Comparison of ENCODE assay signal across 8 mouse cellular contexts in genomic region chr3:78901016-78901837, GRCm38 (mm10).
A peak's percentile ranks its signal among the peaks of the same experiment; 100 is the strongest.
DNase-seq lines count a peak whose midpoint lies in the region; ATAC-seq lines count a peak whose summit lies in the region.
"Had no signal": no experiment of that assay in that cellular context is flagged by ENCODE, and none has a peak within 500 bp of the region (broad histone marks: within the 10 kb centered on the region; RNA-seq: fewer than 3 reads in every experiment).

No protein-coding gene starts in this region.

- no peak overlapping the region for H3K4me2 ChIP-seq in neural tube, embryonic 11.5 days (ENCODE audit: low read depth)
- H3K4me2 ChIP-seq in forebrain, embryonic 16.5 days (ENCODE audit: low read length): 0 out of 2 replicates have a peak overlapping the region, but pooled peaks have one; percentile 12
- H3K4me2 ChIP-seq in intestine, embryonic 14.5 days (ENCODE audit: low read length): peak overlapping the region; percentile 32

- H3K27ac ChIP-seq in neural tube, embryonic 11.5 days (ENCODE audit: low read depth, low read length): no peak overlapping the region
- no peak overlapping the region for H3K27ac ChIP-seq in forebrain, embryonic 16.5 days (ENCODE audit: low read length)
- no peak overlapping the region for H3K27ac ChIP-seq in intestine, embryonic 14.5 days (ENCODE audit: low read depth)

- WGBS in neural tube, embryonic 11.5 days: 36% methylated on average over 11 of the region's 11 CpGs
- WGBS in forebrain, embryonic 16.5 days: 21% methylated on average over 11 of the region's 11 CpGs
- whole genome bisulfite sequencing in intestine, embryonic 14.5 days: 25% methylated on average over 11 of the region's 11 CpGs

- H3K4me1 ChIP-seq in neural tube, embryonic 11.5 days (ENCODE audit: control insufficient read depth, insufficient read depth, low read length): peaks cover 3% of the 10 kb centered on the region; the same call in 1 of the 2 replicates
- peaks cover 11% of the 10 kb centered on the region for H3K4me1 ChIP-seq in forebrain, embryonic 16.5 days (replicated peaks; ENCODE audit: control insufficient read depth, insufficient read depth, low read length)
- H3K4me1 ChIP-seq in intestine, embryonic 14.5 days (replicated peaks; ENCODE audit: control insufficient read depth, insufficient read depth, low read length): peaks cover 6% of the 10 kb centered on the region; the same call in 1 of the 2 replicates

- no peaks in the 10 kb centered on the region for H3K9me3 ChIP-seq in neural tube, embryonic 11.5 days (ENCODE audit: control insufficient read depth, low read length)
- H3K9me3 ChIP-seq in forebrain, embryonic 16.5 days (ENCODE audit: control insufficient read depth, low read length): no peaks in the 10 kb centered on the region
- no peaks in the 10 kb centered on the region for H3K9me3 ChIP-seq in intestine, embryonic 14.5 days (ENCODE audit: control insufficient read depth, low read length)

- H3K4me3 ChIP-seq in neural tube, embryonic 11.5 days (ENCODE audit: low read depth, low read length): no peak overlapping the region
- H3K4me3 ChIP-seq in forebrain, embryonic 16.5 days (replicated peaks; ENCODE audit: low read length): no peak overlapping the region
- no peak overlapping the region for H3K4me3 ChIP-seq in intestine, embryonic 14.5 days (ENCODE audit: low read depth, low read length)

- no peak for DNase-seq in neural tube, embryonic 11.5 days (ENCODE audit: low spot score)
- DNase-seq in neural tube, embryonic 10.5 days (ENCODE audit: extremely low spot score, low spot score): no peak
- no peak for DNase-seq in intestine, embryonic 14.5 days (ENCODE audit: low spot score)
- no peak for DNase-seq in urinary bladder, postnatal 25 days (ENCODE audit: low spot score)

- H3K36me3 ChIP-seq in neural tube, embryonic 11.5 days (ENCODE audit: control insufficient read depth, insufficient read depth, low read length): no peaks in the 10 kb centered on the region
- no peaks in the 10 kb centered on the region for H3K36me3 ChIP-seq in forebrain, embryonic 16.5 days (ENCODE audit: control insufficient read depth, insufficient read depth)
- H3K36me3 ChIP-seq in intestine, embryonic 14.5 days (ENCODE audit: control insufficient read depth, insufficient read depth, low read length): no peaks in the 10 kb centered on the region

- no peaks in the 10 kb centered on the region for H3K27me3 ChIP-seq in neural tube, embryonic 11.5 days (ENCODE audit: control insufficient read depth, insufficient read depth, low read length)
- no peaks in the 10 kb centered on the region for H3K27me3 ChIP-seq in forebrain, embryonic 16.5 days (replicated peaks; ENCODE audit: control insufficient read depth, insufficient read depth, low read length)
- H3K27me3 ChIP-seq in intestine, embryonic 14.5 days (replicated peaks; ENCODE audit: control insufficient read depth, insufficient read depth, low read length): no peaks in the 10 kb centered on the region

- ATAC-seq in neural tube, embryonic 11.5 days (ENCODE audit: insufficient read depth, low FRiP score, low TSS enrichment): peak; percentile 32; the same call in 1 of the 2 replicates
- ATAC-seq in forebrain, embryonic 16.5 days: peak; percentile 48
- no peak for ATAC-seq in intestine, embryonic 14.5 days (replicated peaks; ENCODE audit: low FRiP score, low TSS enrichment, low read depth)
- ATAC-seq in activated CD4-positive, CD25-positive, alpha-beta regulatory T cell, adult 4 months: no peak
- no peak for ATAC-seq in megakaryocyte-erythroid progenitor cell, adult 5-6 weeks (replicated peaks; ENCODE audit: low FRiP score, low TSS enrichment, poor library complexity, severe bottlenecking)
- ATAC-seq: inflammation-experienced regulatory T-cells, adult 6 months had no signal

- no peak overlapping the region for H3K9ac ChIP-seq in neural tube, embryonic 11.5 days (ENCODE audit: low read length)
- no peak overlapping the region for H3K9ac ChIP-seq in forebrain, embryonic 16.5 days (replicated peaks; ENCODE audit: low read depth, low read length)
- no peak overlapping the region for H3K9ac ChIP-seq in intestine, embryonic 14.5 days (ENCODE audit: low read length)

Comparison
In these comparisons a context has a peak if more than half of its experiments do, and no peak if none do; other contexts are left out.
1. ATAC-seq: peak in neural tube, embryonic 11.5 days (single experiment) and forebrain, embryonic 16.5 days (single experiment); none in intestine, embryonic 14.5 days (single experiment), activated CD4-positive, CD25-positive, alpha-beta regulatory T cell, adult 4 months (single experiment) and megakaryocyte-erythroid progenitor cell, adult 5-6 weeks (single experiment).